Mouse (Mus musculus) embryonic facial prominence, embryonic 13.5 days (tissue): ENCODE measurements around the gene Myl10. TPM values are rescaled to one million over a fixed set of nuclear protein-coding genes. Genes with fewer than 3 reads are reported as not detected.
"Not testable (repeated sequence)": the region's sequence is repeated elsewhere in the genome, so short reads cannot be mapped to it uniquely, and the experiment has no call there.

Experiments
- ATAC-seq: fragments of 200-750 bp; cut with Nextera tagmentation; 2 replicates; pipeline ENCODE4 v1.8.0; 2017; ENCODE audit warnings: low read depth; ENCODE audit not compliant: insufficient number of reproducible peaks, insufficient read depth, low FRiP score, low TSS enrichment
- H3K27ac ChIP-seq: fragments of 300-500 bp; sonication (generic); 2 replicates; pipeline ENCODE4 v1.5.1; 2015; ENCODE audit warnings: moderate library complexity, mild to moderate bottlenecking, inconsistent platforms
- H3K27me3 ChIP-seq: fragments of 300-500 bp; sonication (generic); 2 replicates; pipeline ENCODE4 v1.6.1; 2015; ENCODE audit warnings: mild to moderate bottlenecking, inconsistent platforms
- H3K36me3 ChIP-seq: fragments of 300-500 bp; sonication (generic); 2 replicates; pipeline ENCODE4 v1.6.1; 2015; ENCODE audit warnings: mild to moderate bottlenecking, inconsistent platforms
- H3K4me1 ChIP-seq: fragments of 300-500 bp; sonication (generic); 2 replicates; pipeline ENCODE4 v1.6.1; 2015; ENCODE audit warnings: inconsistent platforms
- H3K4me2 ChIP-seq: fragments of 300-500 bp; sonication (generic); 2 replicates; pipeline ENCODE4 v1.6.1; 2015; ENCODE audit warnings: moderate library complexity, mild to moderate bottlenecking, inconsistent platforms
- H3K4me3 ChIP-seq: fragments of 300-500 bp; sonication (generic); 2 replicates; pipeline ENCODE4 v1.5.1; 2015; ENCODE audit warnings: mild to moderate bottlenecking, inconsistent platforms
- H3K9ac ChIP-seq: fragments of 300-500 bp; sonication (generic); 2 replicates; pipeline ENCODE4 v1.6.1; 2015; ENCODE audit warnings: mild to moderate bottlenecking, inconsistent platforms
- H3K9me3 ChIP-seq: fragments of 300-500 bp; sonication (generic); 2 replicates; pipeline ENCODE4 v1.6.1; 2016; ENCODE audit warnings: inconsistent platforms
- WGBS: fragments of 180-500 bp; shearing (Covaris S2); methylation state at CpG from one replicate; pipeline ENCODE4 v1.1.7; 2015; ENCODE audit warnings: mixed read lengths; 5-methylcytosine and 5-hydroxymethylcytosine counted together
- polyA plus RNA-seq: library from polyadenylated mRNA; unstranded; fragments of >200 nt; fragmentation: Nextera tagmentation; extraction: Ambion mirVana; gene quantifications from 2 replicates; pipeline ENCODE4 v1.2.1, GENCODE M21; 2015

Myl10 gene
- polyA plus RNA-seq, 1 experiment from 2014 or later: not detected

- H3K9me3 ChIP-seq: 0 out of 2 replicates have a peak, but pooled peaks cover 2% of the 10 kb centered on the region
- ATAC-seq: no peak
- H3K27me3 ChIP-seq: peaks cover 4% of the 10 kb centered on the region; the same call in 1 of the 2 replicates
- no peak overlapping the region for H3K9ac ChIP-seq
- WGBS: 96% methylated on average over 3 of the region's 3 CpGs
- no peak overlapping the region for H3K27ac ChIP-seq
- peaks cover 8% of the 10 kb centered on the region; the same call in 1 of the 2 replicates for H3K4me1 ChIP-seq
- no peak overlapping the region for H3K4me2 ChIP-seq
- no peak overlapping the region for H3K4me3 ChIP-seq
- no peaks in the 10 kb centered on the region for H3K36me3 ChIP-seq
Observed at GRCm38 (mm10) chr5:136705532-136705931, 12.6 kb downstream of the Myl10 start.

DNA sequence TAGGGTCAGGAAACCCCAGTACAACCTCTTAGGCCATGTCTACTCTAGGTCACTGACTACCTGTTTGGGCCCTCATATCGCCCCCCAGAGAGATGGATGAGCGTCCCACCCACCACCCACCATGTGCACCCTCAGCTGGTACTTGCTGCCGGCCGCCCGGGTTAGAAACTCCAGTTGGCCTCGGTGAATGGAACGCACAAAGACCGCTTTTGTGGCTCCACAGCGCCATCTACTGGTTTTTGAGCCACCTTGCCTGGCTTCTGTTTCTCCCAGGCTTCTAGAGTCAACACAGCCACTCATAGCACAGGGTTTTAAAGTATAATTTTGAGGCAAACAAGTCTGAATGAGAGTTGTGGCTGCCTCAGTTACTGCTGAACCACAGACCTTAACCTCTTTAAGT is 13.9 kb downstream of the Myl10 start:
- Histone ChIP-seq H3K4me1 (peaks cover 11% of the 10 kb centered on the region; the same call in 1 of the 2 replicates), H3K36me3 (no peaks in the 10 kb centered on the region), H3K27me3 (peaks cover 11% of the 10 kb centered on the region; the same call in 1 of the 2 replicates), H3K27ac (no peak overlapping the region), H3K4me3 (no peak overlapping the region), H3K9me3 (0 out of 2 replicates have a peak, but pooled peaks cover 2% of the 10 kb centered on the region), H3K4me2 (no peak overlapping the region), H3K9ac (no peak overlapping the region)
- no peak for ATAC-seq
- WGBS: under 1% methylated on average over 9 of the region's 9 CpGs

- Histone ChIP-seq H3K27ac (no peak overlapping the region), H3K4me3 (no peak overlapping the region), H3K9ac (no peak overlapping the region), H3K36me3 (no peaks in the 10 kb centered on the region), H3K27me3 (peaks cover 11% of the 10 kb centered on the region; the same call in 1 of the 2 replicates), H3K4me2 (no peak overlapping the region), H3K9me3 (0 out of 2 replicates have a peak, but pooled peaks cover 2% of the 10 kb centered on the region), H3K4me1 (peaks cover 11% of the 10 kb centered on the region; the same call in 1 of the 2 replicates)
- no peak for ATAC-seq
- WGBS: 74% methylated on average over 12 of the region's 12 CpGs
Observed at GRCm38 (mm10) chr5:136708116-136708515, 15.2 kb downstream of the Myl10 start.

DNA sequence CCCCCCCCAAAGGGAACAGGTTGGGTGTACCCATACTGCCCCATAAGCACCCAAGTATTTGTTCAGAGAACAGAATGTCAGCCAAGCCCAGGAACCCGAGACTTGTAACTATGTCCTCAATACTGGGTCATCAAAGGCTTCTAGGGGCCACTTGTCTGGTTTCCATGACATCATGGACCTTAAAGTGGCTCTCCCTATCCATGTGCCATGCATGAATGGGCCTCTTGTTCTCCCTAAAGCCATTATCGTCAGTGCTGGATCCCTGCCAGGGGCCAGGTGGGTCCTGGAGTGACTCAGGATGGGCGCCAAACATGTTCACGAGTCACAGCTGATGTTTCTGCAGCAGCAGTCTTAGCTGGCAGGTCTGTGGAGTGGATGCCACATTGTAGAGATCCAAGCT is 17.8 kb downstream of the Myl10 start:
- no peak overlapping the region for H3K4me2 ChIP-seq
- 40% methylated on average over 4 of the region's 4 CpGs for WGBS

GRCm38 (mm10) chr5:136714232-136714875 is 21.4 kb downstream of the Myl10 start:
- Histone ChIP-seq H3K27ac (peak overlapping the region; percentile 44), H3K27me3 (peaks cover 36% of the 10 kb centered on the region), H3K36me3 (no peaks in the 10 kb centered on the region), H3K4me1 (peaks cover 22% of the 10 kb centered on the region), H3K9me3 (no peaks in the 10 kb centered on the region), H3K4me2 (peak overlapping the region; percentile 48), H3K9ac (peak overlapping the region; percentile 32; the same call in 1 of the 2 replicates), H3K4me3 (peak overlapping the region; percentile 16; the same call in 1 of the 2 replicates)
- peak; percentile 26; the same call in 1 of the 2 replicates for ATAC-seq
- 15% methylated on average over 32 of the region's 32 CpGs for WGBS

More for the DNA sequence above, 17.8 kb downstream of the Myl10 start:
- H3K4me1 ChIP-seq: peaks cover 15% of the 10 kb centered on the region
- H3K9me3 ChIP-seq: no peaks in the 10 kb centered on the region
- no peak overlapping the region for H3K4me3 ChIP-seq
- ATAC-seq: no peak
- no peaks in the 10 kb centered on the region for H3K36me3 ChIP-seq
- no peak overlapping the region for H3K9ac ChIP-seq
- peaks cover 34% of the 10 kb centered on the region for H3K27me3 ChIP-seq
- no peak overlapping the region for H3K27ac ChIP-seq

DNA sequence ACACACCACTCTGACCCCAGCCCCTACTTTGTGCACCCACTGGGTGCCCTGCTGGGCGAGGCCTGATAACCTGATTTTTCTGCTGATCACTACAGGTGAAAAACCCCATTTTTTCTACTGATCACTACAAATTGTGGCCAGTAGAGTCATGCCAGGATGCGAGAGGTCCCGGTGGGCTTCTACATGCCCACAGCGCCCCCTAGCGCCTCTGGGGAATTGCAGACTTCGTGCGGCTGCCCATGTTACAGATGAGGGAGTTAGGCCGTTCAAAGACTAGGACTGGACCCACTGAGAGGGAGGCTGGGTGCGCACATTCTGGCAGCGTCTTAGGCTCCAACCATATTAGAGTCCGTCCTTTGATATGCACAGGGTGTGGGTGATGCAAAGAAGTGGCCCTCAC is 21.9 kb downstream of the Myl10 start:
- H3K36me3 ChIP-seq: no peaks in the 10 kb centered on the region
- H3K4me2 ChIP-seq: peak overlapping the region; percentile 48
- H3K27ac ChIP-seq: no peak overlapping the region
- 25% methylated on average over 11 of the region's 11 CpGs for WGBS
- ATAC-seq: no peak
- H3K27me3 ChIP-seq: peaks cover 33% of the 10 kb centered on the region
- H3K4me3 ChIP-seq: peak overlapping the region; percentile 16; the same call in 1 of the 2 replicates
- H3K4me1 ChIP-seq: peaks cover 22% of the 10 kb centered on the region
- H3K9me3 ChIP-seq: no peaks in the 10 kb centered on the region
- 0 out of 2 replicates have a peak overlapping the region, but pooled peaks have one; percentile 32 for H3K9ac ChIP-seq

DNA sequence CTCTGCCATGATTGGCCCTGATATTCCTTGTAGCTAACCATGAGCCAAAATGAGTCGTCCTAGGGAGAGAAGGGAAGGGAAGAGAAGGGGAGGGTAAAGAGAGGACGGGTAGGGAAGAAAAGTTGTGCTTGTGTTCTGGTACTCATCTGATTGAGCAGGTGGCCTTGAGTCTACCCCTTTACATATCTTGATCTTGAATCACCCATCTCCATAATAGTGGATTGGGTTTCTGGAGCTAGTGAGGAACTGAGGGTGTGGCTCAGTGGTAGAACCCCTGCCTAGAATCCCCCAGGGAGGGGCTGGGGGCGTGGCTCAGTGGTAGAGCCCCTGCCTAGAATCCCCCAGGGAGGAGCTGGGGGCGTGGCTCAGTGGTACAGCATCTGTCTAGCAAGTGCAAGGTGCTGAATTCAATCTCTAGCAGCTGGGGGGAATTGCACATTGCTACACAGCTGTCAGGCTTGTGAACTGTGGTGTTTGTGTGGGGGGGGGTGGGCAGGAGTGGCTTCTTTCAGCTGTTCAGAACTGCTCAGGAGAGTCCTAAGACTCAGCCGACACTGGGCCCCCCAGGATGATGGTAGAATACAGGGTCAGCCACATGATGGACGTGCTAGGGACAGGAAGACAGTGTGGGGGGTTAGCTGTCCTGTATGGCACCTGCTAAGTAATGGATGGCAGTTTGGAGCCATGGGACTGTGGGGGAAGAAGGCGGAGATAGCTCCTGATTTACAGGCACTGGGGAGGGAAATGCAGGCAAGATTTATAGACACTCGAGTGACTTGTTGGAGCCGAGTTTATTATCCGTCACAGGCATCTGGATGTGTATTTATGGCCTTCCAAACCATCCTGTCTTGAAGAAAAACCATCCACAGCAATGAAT is 24.0 kb downstream of the Myl10 start:
- Histone ChIP-seq H3K4me1 (peaks cover 19% of the 10 kb centered on the region), H3K9ac (no peak overlapping the region), H3K9me3 (no peaks in the 10 kb centered on the region), H3K27ac (no peak overlapping the region), H3K4me3 (no peak overlapping the region), H3K36me3 (no peaks in the 10 kb centered on the region), H3K4me2 (no peak overlapping the region), H3K27me3 (peaks cover 25% of the 10 kb centered on the region)
- no peak for ATAC-seq
- WGBS: 63% methylated on average over 10 of the region's 10 CpGs

DNA sequence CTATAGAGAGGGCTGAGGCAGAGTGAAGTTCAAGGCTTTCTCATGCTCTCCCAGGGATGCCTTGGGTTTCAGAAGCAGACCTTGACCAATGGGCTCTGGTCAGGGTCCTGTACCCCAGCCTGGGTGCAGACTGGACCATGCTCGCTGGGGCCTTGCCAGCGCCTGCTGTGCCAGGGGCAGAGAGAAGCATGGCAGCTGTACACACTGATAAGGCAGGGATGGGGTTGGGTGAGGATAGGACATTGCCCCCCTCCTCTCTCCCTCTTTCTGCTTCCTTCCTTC is 24.6 kb downstream of the Myl10 start:
- H3K4me3 ChIP-seq: no peak overlapping the region
- 78% methylated on average over 2 of the region's 2 CpGs for WGBS
- no peak overlapping the region for H3K27ac ChIP-seq
- H3K27me3 ChIP-seq: peaks cover 25% of the 10 kb centered on the region
- H3K4me1 ChIP-seq: peaks cover 19% of the 10 kb centered on the region
- H3K4me2 ChIP-seq: no peak overlapping the region
- no peaks in the 10 kb centered on the region for H3K36me3 ChIP-seq
- no peak overlapping the region for H3K9ac ChIP-seq
- no peaks in the 10 kb centered on the region for H3K9me3 ChIP-seq
- ATAC-seq: no peak

DNA sequence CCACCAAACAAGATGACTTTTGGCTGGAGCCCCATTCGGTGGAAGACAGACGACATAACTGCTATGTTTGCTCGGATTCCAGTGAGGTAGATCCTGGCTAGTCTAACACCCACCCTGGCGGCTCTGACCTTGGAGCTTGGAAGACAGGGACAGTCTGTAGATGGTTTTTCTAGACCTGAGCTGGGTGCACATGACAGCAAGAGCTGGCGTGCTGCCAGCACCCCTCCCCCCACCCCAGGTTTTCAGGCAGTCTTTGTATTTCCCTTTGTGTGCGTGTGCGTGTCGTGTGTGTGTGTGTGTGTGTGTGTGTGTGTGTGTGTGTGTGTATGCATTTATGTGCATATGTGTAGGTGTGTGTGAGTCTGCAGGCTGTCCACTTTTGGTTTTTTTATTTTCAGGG is 25.7 kb downstream of the Myl10 start:
- 76% methylated on average over 8 of the region's 8 CpGs for WGBS
- Histone ChIP-seq H3K27me3 (peaks cover 21% of the 10 kb centered on the region), H3K4me2 (no peak overlapping the region), H3K36me3 (no peaks in the 10 kb centered on the region), H3K27ac (no peak overlapping the region), H3K9me3 (no peaks in the 10 kb centered on the region), H3K4me3 (no peak overlapping the region), H3K9ac (no peak overlapping the region), H3K4me1 (peaks cover 19% of the 10 kb centered on the region)
- no peak for ATAC-seq

DNA sequence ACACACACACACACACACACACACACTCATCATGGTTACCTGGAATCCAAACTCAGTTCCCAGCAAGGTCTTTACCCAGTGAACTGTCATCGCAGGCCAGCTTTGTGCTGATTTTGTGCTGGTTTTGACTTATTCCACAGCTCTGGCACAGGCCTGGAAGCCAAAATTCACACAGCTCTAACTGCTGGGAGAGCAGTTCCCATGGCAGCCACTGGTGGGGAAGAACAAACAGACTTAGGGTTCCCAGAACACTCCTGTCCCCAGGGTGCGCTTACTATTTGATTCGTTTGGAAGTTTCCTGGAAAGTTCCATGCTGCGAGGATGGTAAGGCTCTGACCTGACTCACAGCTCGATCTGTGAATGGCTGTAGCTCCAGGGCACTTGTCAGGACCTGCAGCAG is 28.6 kb downstream of the Myl10 start:
- H3K9me3 ChIP-seq: no peaks in the 10 kb centered on the region
- peaks cover 7% of the 10 kb centered on the region; the same call in 1 of the 2 replicates for H3K4me1 ChIP-seq
- H3K27me3 ChIP-seq: no peaks in the 10 kb centered on the region
- H3K4me2 ChIP-seq: no peak overlapping the region
- no peak overlapping the region for H3K27ac ChIP-seq
- WGBS: 60% methylated on average over 5 of the region's 5 CpGs
- no peak for ATAC-seq
- H3K36me3 ChIP-seq: no peaks in the 10 kb centered on the region
- H3K4me3 ChIP-seq: no peak overlapping the region
- H3K9ac ChIP-seq: no peak overlapping the region

GRCm38 (mm10) chr5:136726271-136726670 is 33.3 kb downstream of the Myl10 start:
- 78% methylated on average over 5 of the region's 5 CpGs for WGBS
- H3K36me3 ChIP-seq, H3K27ac ChIP-seq, H3K27me3 ChIP-seq, H3K9ac ChIP-seq, H3K9me3 ChIP-seq, ATAC-seq, H3K4me1 ChIP-seq, H3K4me2 ChIP-seq, H3K4me3 ChIP-seq: not testable (repeated sequence)
